Mouse (Mus musculus) ES-E14 (cell line): ENCODE results near the gene Fbxl17.

ENCODE experiments used
- CHD2 ChIP-seq: IDR thresholded peaks from 2 replicates; pipeline ENCODE4 v1.6.1; 2014; ENCODE audit warnings: mild to moderate bottlenecking, low read depth, low read length, inconsistent platforms
- MAFK ChIP-seq: IDR thresholded peaks from 2 replicates; pipeline ENCODE4 v1.6.1; 2014; ENCODE audit warnings: mild to moderate bottlenecking, low read depth, low read length, inconsistent platforms; ENCODE audit not compliant: insufficient read depth
- ZC3H11A ChIP-seq: IDR thresholded peaks from 2 replicates; pipeline ENCODE4 v1.6.1; 2012; ENCODE audit warnings: low read depth, mild to moderate bottlenecking, inconsistent platforms, low read length, borderline replicate concordance
- ZNF384 ChIP-seq: IDR thresholded peaks from 2 replicates; pipeline ENCODE4 v1.6.1; 2012; ENCODE audit warnings: low read depth, low read length, inconsistent platforms

GRCm38 (mm10) chr17:63092774-63093173, 407.0 kb downstream of the Fbxl17 start:
- TF ChIP-seq ZNF384 (no peak), CHD2 (no peak), ZC3H11A (no peak), MAFK (no peak)
